Comparison of ENCODE assay signal across 13 mouse cellular contexts in genomic region chr8:11308570-11308998, GRCm38 (mm10). TPM values are rescaled to one million over a fixed set of nuclear protein-coding genes. Genes with fewer than 3 reads are reported as not detected.
DNase-seq lines count a peak whose midpoint lies in the region; ATAC-seq and TF ChIP-seq lines count a peak whose summit lies in the region.
"Had no signal": no experiment of that assay in that cellular context is flagged by ENCODE, and none has a peak within 500 bp of the region (broad histone marks: within the 10 kb centered on the region; RNA-seq: fewer than 3 reads in every experiment).

No protein-coding gene starts in this region.

- peaks cover 66% of the 10 kb centered on the region for H3K27me3 ChIP-seq in forebrain, embryonic 10.5 days (ENCODE audit: poor library complexity, severe bottlenecking)
- H3K27me3 ChIP-seq in forebrain, embryonic 12.5 days = peaks cover 46% of the 10 kb centered on the region
- H3K27me3 ChIP-seq in thymus, adult 2 months (ENCODE audit: control insufficient read depth, insufficient read depth, low read length) = peaks cover 2% of the 10 kb centered on the region; the same call in 1 of the 2 replicates

- no peak for DNase-seq in forebrain, embryonic 10.5 days (ENCODE audit: extremely low spot score, low spot score)
- peak; percentile 60 for DNase-seq in lung, postnatal 10 days
- no peak for DNase-seq in lung, postnatal 36 days
- peak; percentile 71 for DNase-seq in kidney, adult 8-10 months
- peak; percentile 63 for DNase-seq in retina, postnatal 1 day
- no peak for DNase-seq in cerebellum, adult 11 months
- no peak for DNase-seq in thymus, adult 2 months
- DNase-seq: cerebellum, postnatal 10 days; layer of hippocampus, adult 9-11 months had no signal

- H3K27ac ChIP-seq in forebrain, embryonic 10.5 days = 0 out of 2 replicates have a peak overlapping the region, but pooled peaks have one; percentile 7
- no peak overlapping the region for H3K27ac ChIP-seq in forebrain, embryonic 12.5 days
- no peak overlapping the region for H3K27ac ChIP-seq in thymus, adult 2 months (ENCODE audit: control insufficient read depth, insufficient read depth, low read length)
- H3K27ac ChIP-seq: hindbrain, embryonic 14.5 days; neural tube, embryonic 12.5 days had no signal

- no peak for ATAC-seq in forebrain, embryonic 12.5 days (ENCODE audit: low FRiP score)

- H3K4me1 ChIP-seq in forebrain, embryonic 10.5 days = peaks cover 61% of the 10 kb centered on the region
- H3K4me1 ChIP-seq in forebrain, embryonic 12.5 days = peaks cover 32% of the 10 kb centered on the region
- no peaks in the 10 kb centered on the region for H3K4me1 ChIP-seq in thymus, adult 2 months (replicated peaks; ENCODE audit: control insufficient read depth, insufficient read depth, low read length)

- no peak for TF ChIP-seq CTCF in thymus, adult 2 months (IDR thresholded peaks at IDR 0.05; ENCODE audit: borderline replicate concordance, control insufficient read depth, extremely low read depth, insufficient read depth, low read length, poor library complexity)

- H3K4me3 ChIP-seq in forebrain, embryonic 10.5 days = no peak overlapping the region
- no peak overlapping the region for H3K4me3 ChIP-seq in forebrain, embryonic 12.5 days (replicated peaks)
- H3K4me3 ChIP-seq in thymus, adult 2 months (ENCODE audit: control insufficient read depth, insufficient read depth, low read length) = no peak overlapping the region
- H3K4me3 ChIP-seq: erythroblast, embryonic 14.5 days; neural tube, embryonic 12.5 days had no signal

- no peaks in the 10 kb centered on the region for H3K9me3 ChIP-seq in forebrain, embryonic 10.5 days
- H3K9me3 ChIP-seq in forebrain, embryonic 12.5 days = no peaks in the 10 kb centered on the region
- H3K9me3 ChIP-seq: neural tube, embryonic 12.5 days had no signal

- WGBS in forebrain, embryonic 10.5 days = 41% methylated on average over 7 of the region's 7 CpGs
- 21% methylated on average over 7 of the region's 7 CpGs for WGBS in forebrain, embryonic 12.5 days
- 93% methylated on average over 7 of the region's 7 CpGs for WGBS in thymus, adult 2 months

- no peak overlapping the region for H3K4me2 ChIP-seq in forebrain, embryonic 12.5 days

- peaks cover 16% of the 10 kb centered on the region for H3K36me3 ChIP-seq in forebrain, embryonic 10.5 days (replicated peaks)
- no peaks in the 10 kb centered on the region for H3K36me3 ChIP-seq in forebrain, embryonic 12.5 days (replicated peaks)
- no peaks in the 10 kb centered on the region for H3K36me3 ChIP-seq in thymus, adult 2 months (ENCODE audit: control insufficient read depth, insufficient read depth, low read length)
- H3K36me3 ChIP-seq: neural tube, embryonic 12.5 days had no signal

- no peak for TF ChIP-seq POLR2A in thymus, adult 2 months (IDR thresholded peaks at IDR 0.05; ENCODE audit: control insufficient read depth, extremely low read depth, insufficient read depth, low read length, poor library complexity)

- H3K9ac ChIP-seq in forebrain, embryonic 12.5 days = no peak overlapping the region
- H3K9ac ChIP-seq: hindbrain, embryonic 14.5 days; neural tube, embryonic 12.5 days had no signal

RNA-seq across cellular contexts. Expression of gene Col4a2, which starts 4.0 kb away (rescaled TPM):
- polyA plus RNA-seq in forebrain, embryonic 10.5 days (2016; fragmentation: Nextera tagmentation; extraction: Ambion mirVana) = 47.1 and 49.4 TPM in 2 replicates
- 50.0 and 51.3 TPM in 2 replicates for polyA plus RNA-seq in forebrain, embryonic 12.5 days (2016; fragmentation: Nextera tagmentation; extraction: Ambion mirVana)
- polyA plus RNA-seq in thymus, adult 2 months (2012; rRNA removed) = 21.8 and 25.7 TPM in 2 replicates

RNA-seq across cellular contexts. Expression of gene Col4a1, which starts 4.0 kb away (rescaled TPM):
- 123 and 129 TPM in 2 replicates for polyA plus RNA-seq in forebrain, embryonic 10.5 days (2016; fragmentation: Nextera tagmentation; extraction: Ambion mirVana)
- 100 and 102 TPM in 2 replicates for polyA plus RNA-seq in forebrain, embryonic 12.5 days (2016; fragmentation: Nextera tagmentation; extraction: Ambion mirVana)
- polyA plus RNA-seq in thymus, adult 2 months (2012; rRNA removed) = 78.3 and 95.1 TPM in 2 replicates

Comparison
In these comparisons a context has a peak if more than half of its experiments do, and no peak if none do; other contexts are left out.
1. DNase-seq: peak in lung, postnatal 10 days (single experiment), kidney, adult 8-10 months (2 of 2) and retina, postnatal 1 day (single experiment); none in forebrain, embryonic 10.5 days (single experiment), lung, postnatal 36 days (single experiment), cerebellum, adult 11 months (single experiment) and thymus, adult 2 months (single experiment).